Mouse (Mus musculus): ENCODE results near the gene Rgl2. TPM values are rescaled to one million over a fixed set of nuclear protein-coding genes. Genes with fewer than 3 reads are reported as not detected.

Gene Rgl2
- polyA plus RNA-seq, 1 experiment from 2014 or later, result 10.8 TPM

DNA sequence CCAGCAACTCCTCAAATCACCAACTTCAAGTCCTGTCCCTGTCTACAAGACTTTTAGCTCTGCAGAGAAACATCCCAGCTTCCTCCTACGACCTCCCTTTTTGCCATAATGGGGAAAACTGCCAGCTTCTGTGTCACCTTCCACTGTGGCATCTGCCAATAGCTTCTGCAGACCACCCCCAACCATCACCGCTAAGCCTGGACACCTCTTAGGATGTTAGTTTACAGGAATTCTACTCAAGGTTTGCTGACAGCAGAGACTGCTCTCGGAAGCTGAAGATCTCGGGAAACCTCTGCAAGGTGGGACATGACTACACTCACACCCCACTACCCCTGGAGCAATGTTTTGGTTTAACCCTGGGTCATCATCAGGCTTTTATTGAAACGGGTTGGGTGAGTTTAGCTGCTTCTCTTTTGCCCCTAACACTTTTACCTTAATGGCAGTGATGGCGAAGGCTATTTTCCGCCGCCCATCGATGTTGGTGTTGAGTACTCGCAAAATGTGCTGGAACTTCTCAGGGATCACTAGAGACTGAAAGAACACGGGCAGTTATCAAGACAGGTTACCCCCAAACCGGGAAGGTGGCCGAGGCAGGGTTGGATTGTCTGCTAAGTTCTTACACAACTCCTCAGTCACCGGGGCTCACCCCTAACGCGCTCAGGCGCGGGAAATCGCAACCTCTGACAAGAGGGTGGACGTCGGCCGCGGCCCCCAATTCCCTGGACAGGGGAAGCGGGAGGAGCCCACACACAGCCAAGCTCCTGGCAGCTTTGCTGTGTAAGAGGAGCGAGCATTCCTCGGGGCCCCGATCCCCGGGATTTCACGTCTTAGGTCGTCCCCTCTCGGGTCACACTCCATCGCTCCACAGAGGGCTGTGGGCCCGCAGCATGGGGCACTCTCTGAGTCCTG lies 25.6 kb downstream of the Rgl2 start:
- Histone ChIP-seq H3K4me2 (replicated peaks; ENCODE audit: low read depth) (peak overlapping the region; percentile 79), H3K27ac (ENCODE audit: low read depth, low read length) (peak overlapping the region; percentile 92), H3K4me1 (replicated peaks; ENCODE audit: control insufficient read depth, insufficient read depth, low read length) (peaks cover 10% of the 10 kb centered on the region; the same call in 1 of the 2 replicates), H3K9ac (ENCODE audit: low read depth, low read length) (peak overlapping the region; percentile 70), H3K27me3 (replicated peaks; ENCODE audit: control insufficient read depth, insufficient read depth, low read length) (no peaks in the 10 kb centered on the region), H3K4me3 (ENCODE audit: low read depth, low read length) (peak overlapping the region; percentile 70), H3K36me3 (ENCODE audit: control insufficient read depth, insufficient read depth) (peaks cover 23% of the 10 kb centered on the region), H3K9me3 (ENCODE audit: control insufficient read depth) (no peaks in the 10 kb centered on the region)
- ATAC-seq, result peak; percentile 6
- no peak for TF ChIP-seq CTCF (IDR thresholded peaks at IDR 0.05; ENCODE audit: low read depth)
- under 1% methylated on average over 33 of the region's 33 CpGs for WGBS

DNA sequence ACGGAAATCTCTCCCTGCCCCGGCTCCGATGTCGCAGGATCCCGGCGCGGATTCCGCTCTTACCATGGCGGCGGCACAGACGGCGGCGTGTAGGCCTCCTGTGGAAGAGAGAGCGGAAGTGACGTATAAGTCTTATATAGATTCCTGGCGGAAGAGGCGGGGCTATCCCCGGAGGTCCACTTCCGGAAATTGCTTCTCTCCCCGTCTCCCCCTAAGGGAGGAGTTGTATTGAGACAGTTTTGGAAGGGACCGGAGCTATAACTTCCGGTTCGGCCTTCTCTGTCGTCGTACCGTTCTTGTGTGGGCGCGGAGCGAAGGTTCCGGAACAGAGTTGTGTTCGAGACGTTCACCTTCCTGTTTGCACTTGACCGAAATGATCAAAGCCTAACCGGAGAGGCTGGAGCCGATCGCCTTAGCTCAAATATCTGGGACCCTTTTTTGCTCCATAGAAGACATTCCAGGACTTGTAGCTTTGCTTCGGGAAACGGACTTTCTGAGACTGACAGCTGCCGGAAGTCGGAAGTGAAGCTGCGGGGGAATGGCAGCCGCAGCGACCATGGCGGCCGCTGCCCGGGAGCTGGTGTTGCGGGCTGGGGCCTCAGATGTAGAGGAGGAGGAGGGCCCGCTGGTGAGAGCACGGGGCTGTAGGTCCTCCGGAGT lies 26.3 kb downstream of the Rgl2 start, which contains the start of the genes Vps52 and Rps18:
TSS of gene Vps52 (plus strand) at position 258 of the 660 bp plus-strand sequence.
TSS of gene Rps18 (minus strand) at position 447 of the 660 bp plus-strand sequence.
- Histone ChIP-seq H3K9me3 (ENCODE audit: control insufficient read depth) (no peaks in the 10 kb centered on the region), H3K36me3 (ENCODE audit: control insufficient read depth, insufficient read depth) (peaks cover 31% of the 10 kb centered on the region), H3K4me1 (replicated peaks; ENCODE audit: control insufficient read depth, insufficient read depth, low read length) (peaks cover 10% of the 10 kb centered on the region; the same call in 1 of the 2 replicates), H3K4me2 (replicated peaks; ENCODE audit: low read depth) (peak within 1 kb of the TSS; percentile 79), H3K4me3 (ENCODE audit: low read depth, low read length) (peak within 1 kb of the TSS; percentile 70), H3K9ac (ENCODE audit: low read depth, low read length) (peak within 1 kb of the TSS; percentile 77), H3K27ac (ENCODE audit: low read depth, low read length) (peak within 1 kb of the TSS; percentile 92), H3K27me3 (replicated peaks; ENCODE audit: control insufficient read depth, insufficient read depth, low read length) (no peaks in the 10 kb centered on the region)
- TF ChIP-seq CTCF (IDR thresholded peaks at IDR 0.05; ENCODE audit: low read depth), result peak; percentile 53
- ATAC-seq, result peak; percentile 80
- WGBS, result under 1% methylated on average over 50 of the region's 50 CpGs

DNA sequence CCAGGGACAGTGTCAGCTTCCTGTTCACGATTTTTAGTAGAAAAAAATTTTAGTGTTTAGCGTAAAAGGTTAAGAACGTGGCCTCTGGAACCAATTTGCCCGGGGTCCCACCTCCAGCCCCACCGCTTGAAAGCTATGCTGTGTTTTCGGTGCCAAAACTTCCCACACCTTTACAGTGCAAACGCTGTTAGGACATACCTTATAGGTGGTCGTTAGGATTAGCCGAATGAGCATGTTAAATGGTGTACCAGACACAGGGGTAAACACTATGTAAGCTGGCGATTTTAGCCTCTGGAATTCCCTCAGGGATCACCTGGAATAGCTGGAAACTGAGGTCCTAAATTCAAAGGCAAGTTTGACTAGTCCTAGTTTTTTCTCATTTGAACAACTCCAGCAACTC lies 27.0 kb downstream of the Rgl2 start:
- Histone ChIP-seq H3K27me3 (replicated peaks; ENCODE audit: control insufficient read depth, insufficient read depth, low read length) (no peaks in the 10 kb centered on the region), H3K9ac (ENCODE audit: low read depth, low read length) (peak overlapping the region; percentile 77), H3K27ac (ENCODE audit: low read depth, low read length) (peak overlapping the region; percentile 92; the same call in 1 of the 2 replicates), H3K4me1 (replicated peaks; ENCODE audit: control insufficient read depth, insufficient read depth, low read length) (peaks cover 10% of the 10 kb centered on the region; the same call in 1 of the 2 replicates), H3K4me3 (ENCODE audit: low read depth, low read length) (peak overlapping the region; percentile 70), H3K4me2 (replicated peaks; ENCODE audit: low read depth) (peak overlapping the region; percentile 77), H3K36me3 (ENCODE audit: control insufficient read depth, insufficient read depth) (peaks cover 38% of the 10 kb centered on the region), H3K9me3 (ENCODE audit: control insufficient read depth) (no peaks in the 10 kb centered on the region)
- ATAC-seq, result no peak
- TF ChIP-seq CTCF (IDR thresholded peaks at IDR 0.05; ENCODE audit: low read depth), result no peak
- 6% methylated on average over 10 of the region's 10 CpGs for WGBS

DNA sequence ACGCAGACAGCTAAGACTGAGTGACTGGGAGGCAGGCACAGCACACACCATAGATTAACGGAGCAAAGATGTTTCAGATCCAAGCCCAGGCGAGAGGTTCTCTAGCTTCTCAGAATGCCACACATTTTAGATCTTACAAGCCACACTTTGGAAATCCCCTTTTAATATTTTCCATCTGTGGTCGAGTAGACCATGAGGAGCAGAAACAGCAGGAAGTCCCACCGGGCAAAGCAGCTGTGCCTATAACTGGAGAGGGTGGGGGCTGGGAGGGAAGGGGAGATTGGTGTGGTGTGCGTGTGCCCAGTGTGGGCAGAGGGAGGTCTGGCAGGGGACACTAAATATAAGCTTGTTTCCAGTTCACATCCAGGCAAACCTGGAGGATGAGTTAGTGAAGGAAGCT lies 28.1 kb downstream of the Rgl2 start:
- Histone ChIP-seq H3K36me3 (ENCODE audit: control insufficient read depth, insufficient read depth) (peaks cover 49% of the 10 kb centered on the region), H3K4me1 (replicated peaks; ENCODE audit: control insufficient read depth, insufficient read depth, low read length) (peaks cover 10% of the 10 kb centered on the region; the same call in 1 of the 2 replicates), H3K27ac (ENCODE audit: low read depth, low read length) (no peak overlapping the region), H3K4me3 (ENCODE audit: low read depth, low read length) (no peak overlapping the region), H3K4me2 (replicated peaks; ENCODE audit: low read depth) (no peak overlapping the region), H3K9ac (ENCODE audit: low read depth, low read length) (no peak overlapping the region), H3K27me3 (replicated peaks; ENCODE audit: control insufficient read depth, insufficient read depth, low read length) (no peaks in the 10 kb centered on the region), H3K9me3 (ENCODE audit: control insufficient read depth) (no peaks in the 10 kb centered on the region)
- no peak for ATAC-seq
- TF ChIP-seq CTCF (IDR thresholded peaks at IDR 0.05; ENCODE audit: low read depth), result no peak
- whole genome bisulfite sequencing, result 93% methylated on average over 6 of the region's 6 CpGs

DNA sequence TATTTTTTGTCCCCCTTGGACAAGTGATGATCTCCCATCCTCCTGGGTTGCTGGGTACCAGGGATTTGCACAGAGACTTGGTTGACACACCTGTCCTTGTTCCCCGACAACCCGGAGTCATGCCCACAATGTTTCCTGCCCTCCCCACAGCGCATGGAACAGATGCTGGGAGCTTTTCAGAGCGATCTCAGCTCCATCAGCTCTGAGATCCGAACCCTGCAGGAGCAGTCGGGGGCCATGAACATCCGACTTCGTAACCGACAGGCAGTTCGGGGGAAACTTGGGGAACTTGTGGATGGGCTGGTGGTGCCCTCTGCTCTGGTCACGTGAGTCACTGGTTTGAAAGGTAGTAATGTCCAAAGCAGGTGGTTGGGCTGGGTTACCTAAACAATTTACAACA lies 29.1 kb downstream of the Rgl2 start:
- Histone ChIP-seq H3K9ac (ENCODE audit: low read depth, low read length) (no peak overlapping the region), H3K4me3 (ENCODE audit: low read depth, low read length) (no peak overlapping the region), H3K9me3 (ENCODE audit: control insufficient read depth) (no peaks in the 10 kb centered on the region), H3K27me3 (replicated peaks; ENCODE audit: control insufficient read depth, insufficient read depth, low read length) (no peaks in the 10 kb centered on the region), H3K27ac (ENCODE audit: low read depth, low read length) (no peak overlapping the region), H3K36me3 (ENCODE audit: control insufficient read depth, insufficient read depth) (peaks cover 51% of the 10 kb centered on the region), H3K4me1 (replicated peaks; ENCODE audit: control insufficient read depth, insufficient read depth, low read length) (peaks cover 10% of the 10 kb centered on the region; the same call in 1 of the 2 replicates), H3K4me2 (replicated peaks; ENCODE audit: low read depth) (no peak overlapping the region)
- ATAC-seq, result no peak
- 96% methylated on average over 11 of the region's 11 CpGs for WGBS
- no peak for TF ChIP-seq CTCF (IDR thresholded peaks at IDR 0.05; ENCODE audit: low read depth)

DNA sequence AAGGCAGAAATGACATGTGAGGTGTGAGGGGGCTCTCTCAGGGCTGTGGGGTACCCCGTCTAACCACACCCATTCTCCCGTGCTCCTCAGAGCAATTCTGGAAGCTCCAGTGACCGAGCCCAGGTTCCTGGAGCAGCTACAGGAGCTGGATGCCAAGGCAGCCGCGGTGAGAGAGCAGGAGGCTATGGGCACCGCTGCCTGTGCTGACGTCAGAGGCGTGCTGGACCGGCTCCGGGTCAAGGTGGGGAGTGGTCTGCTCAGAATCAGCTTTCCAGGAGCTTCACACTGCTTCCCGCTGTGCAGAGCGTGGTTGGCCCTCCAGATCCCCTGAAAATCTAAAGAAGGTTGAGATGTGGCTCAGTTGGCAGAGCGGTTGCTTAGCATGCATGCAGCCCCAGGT lies 29.8 kb downstream of the Rgl2 start:
- H3K4me2 ChIP-seq (replicated peaks; ENCODE audit: low read depth), result no peak overlapping the region
- H3K9ac ChIP-seq (ENCODE audit: low read depth, low read length), result no peak overlapping the region
- H3K4me3 ChIP-seq (ENCODE audit: low read depth, low read length), result no peak overlapping the region
- no peak overlapping the region for H3K27ac ChIP-seq (ENCODE audit: low read depth, low read length)
- ATAC-seq, result no peak
- H3K27me3 ChIP-seq (replicated peaks; ENCODE audit: control insufficient read depth, insufficient read depth, low read length), result no peaks in the 10 kb centered on the region
- H3K4me1 ChIP-seq (replicated peaks; ENCODE audit: control insufficient read depth, insufficient read depth, low read length), result peaks cover 10% of the 10 kb centered on the region; the same call in 1 of the 2 replicates
- no peaks in the 10 kb centered on the region for H3K9me3 ChIP-seq (ENCODE audit: control insufficient read depth)
- H3K36me3 ChIP-seq (ENCODE audit: control insufficient read depth, insufficient read depth), result peaks cover 57% of the 10 kb centered on the region
- no peak for TF ChIP-seq CTCF (IDR thresholded peaks at IDR 0.05; ENCODE audit: low read depth)
- WGBS, result 91% methylated on average over 13 of the region's 13 CpGs

All from intestine, postnatal 0 days (tissue).